Mouse (Mus musculus) midbrain, embryonic 14.5 days (tissue): ENCODE measurements at regions not wholly inside any gene's neighbourhood (a gene's known extent, or its start where the extent isn't known, plus 50 kb on each side); places are given as distances from the start of the nearest gene placed in this dataset.

Experiments
- ATAC-seq: fragments of 200-750 bp; cut with Nextera tagmentation; 2 replicates; pipeline ENCODE4 v1.8.0; 2017; ENCODE audit warnings: moderate number of reproducible peaks, moderate library complexity; ENCODE audit not compliant: low FRiP score, low TSS enrichment
- DNase-seq: peaks from one replicate; pipeline ENCODE4 v3.0.0-alpha.2; 2015
- H3K27ac ChIP-seq: fragments of 300-500 bp; sonication (generic); replicated peaks from 2 replicates; pipeline ENCODE4 v1.5.1; 2014; ENCODE audit warnings: mild to moderate bottlenecking, low read depth, low read length, moderate library complexity
- H3K27me3 ChIP-seq: fragments of 300-500 bp; sonication (generic); 2 replicates; pipeline ENCODE4 v1.6.1; 2014; ENCODE audit warnings: low read length, control low read depth, mixed read lengths; ENCODE audit not compliant: control insufficient read depth, insufficient read depth
- H3K36me3 ChIP-seq: fragments of 300-500 bp; sonication (generic); 2 replicates; pipeline ENCODE4 v1.6.1; 2014; ENCODE audit warnings: low read length, control low read depth; ENCODE audit not compliant: control insufficient read depth, insufficient read depth
- H3K4me1 ChIP-seq: fragments of 300-500 bp; sonication (generic); 2 replicates; pipeline ENCODE4 v1.6.1; 2014; ENCODE audit warnings: mild to moderate bottlenecking, antibody characterized with exemption, low read length, control low read depth; ENCODE audit not compliant: control insufficient read depth, insufficient read depth
- H3K4me2 ChIP-seq: fragments of 300-500 bp; sonication (generic); 2 replicates; pipeline ENCODE4 v1.6.1; 2014; ENCODE audit warnings: mild to moderate bottlenecking, low read length, moderate library complexity
- H3K4me3 ChIP-seq: fragments of 300-500 bp; sonication (generic); replicated peaks from 2 replicates; pipeline ENCODE4 v1.5.1; 2014; ENCODE audit warnings: low read depth, low read length
- H3K9ac ChIP-seq: fragments of 300-500 bp; sonication (generic); replicated peaks from 2 replicates; pipeline ENCODE4 v1.6.1; 2014; ENCODE audit warnings: mild to moderate bottlenecking, low read length, moderate library complexity
- H3K9me3 ChIP-seq: fragments of 300-500 bp; sonication (generic); 2 replicates; pipeline ENCODE4 v1.6.1; 2016; ENCODE audit warnings: low read length, control low read depth, mixed read lengths; ENCODE audit not compliant: control insufficient read depth
- WGBS: fragments of 180-500 bp; shearing (Covaris S2); extraction: QIAGEN DNeasy Blood & Tissue Kit; methylation state at CpG from one replicate; pipeline ENCODE4 v1.1.7; 2014; 5-methylcytosine and 5-hydroxymethylcytosine counted together

DNA sequence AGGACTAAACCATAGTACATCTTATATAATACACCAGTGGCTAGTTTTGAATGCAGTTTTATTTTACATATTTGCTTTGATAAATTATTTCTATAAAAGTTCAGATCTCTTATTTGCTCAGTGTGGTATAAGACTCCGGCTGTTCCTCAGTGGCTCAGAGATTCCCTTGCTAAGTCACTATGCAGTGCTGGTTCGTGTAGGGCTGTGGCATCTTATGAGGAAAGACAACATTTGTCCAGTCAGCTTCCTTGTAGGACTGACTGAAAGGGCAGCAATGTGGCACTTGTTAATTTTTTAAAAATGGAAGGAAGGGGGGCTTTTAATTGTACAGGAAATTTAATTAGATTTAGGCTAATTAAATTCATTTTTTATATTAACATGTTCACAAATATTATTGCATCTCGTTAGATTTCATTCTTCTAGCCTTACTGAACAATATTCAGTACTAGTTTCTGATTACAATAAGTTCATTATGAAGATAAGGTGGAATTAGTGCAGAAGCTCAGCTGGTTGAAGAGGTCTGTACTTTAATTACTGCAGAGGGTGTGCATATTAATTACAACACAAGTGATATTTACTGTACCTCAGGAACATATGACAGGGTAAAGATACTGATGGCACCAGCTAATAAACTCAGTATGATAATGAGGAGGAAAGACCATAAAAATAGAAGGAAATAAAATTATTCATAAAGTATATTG lies 200.3 kb upstream of the Vrk2 start:
- no peak overlapping the region for H3K4me3 ChIP-seq
- H3K4me2 ChIP-seq: no peak overlapping the region
- no peaks in the 10 kb centered on the region for H3K27me3 ChIP-seq
- WGBS: 78% methylated on average over 3 of the region's 3 CpGs
- no peak overlapping the region for H3K27ac ChIP-seq
- no peak overlapping the region for H3K9ac ChIP-seq
- H3K9me3 ChIP-seq: no peaks in the 10 kb centered on the region
- no peak for DNase-seq
- ATAC-seq: peak; percentile 17; the same call in 1 of the 2 replicates
- H3K36me3 ChIP-seq: no peaks in the 10 kb centered on the region
- H3K4me1 ChIP-seq: no peaks in the 10 kb centered on the region

- WGBS: 73% methylated on average over 2 of the region's 2 CpGs
- ATAC-seq (no peak), DNase-seq (no peak)
- Histone ChIP-seq H3K27ac (no peak overlapping the region), H3K9me3 (no peaks in the 10 kb centered on the region), H3K9ac (no peak overlapping the region), H3K4me1 (no peaks in the 10 kb centered on the region), H3K27me3 (no peaks in the 10 kb centered on the region), H3K4me2 (no peak overlapping the region), H3K36me3 (no peaks in the 10 kb centered on the region), H3K4me3 (no peak overlapping the region)
Observed at GRCm38 (mm10) chr11:26789281-26789680, 195.5 kb upstream of the Vrk2 start.

- no peaks in the 10 kb centered on the region for H3K9me3 ChIP-seq
- WGBS: 12% methylated on average over 1 of the region's 1 CpGs
- no peak overlapping the region for H3K4me2 ChIP-seq
- H3K36me3 ChIP-seq: no peaks in the 10 kb centered on the region
- H3K27me3 ChIP-seq: no peaks in the 10 kb centered on the region
- no peak overlapping the region for H3K9ac ChIP-seq
- peak; percentile 65 for DNase-seq
- H3K27ac ChIP-seq: no peak overlapping the region
- peak; percentile 76 for ATAC-seq
- H3K4me1 ChIP-seq: no peaks in the 10 kb centered on the region
- H3K4me3 ChIP-seq: no peak overlapping the region
Observed at GRCm38 (mm10) chr11:26785164-26785563, 191.4 kb upstream of the Vrk2 start.

GRCm38 (mm10) chr11:26773122-26773796 lies 179.5 kb upstream of the Vrk2 start:
- peak; percentile 45 for DNase-seq
- H3K4me1 ChIP-seq: peaks cover 5% of the 10 kb centered on the region
- no peak overlapping the region for H3K4me2 ChIP-seq
- no peaks in the 10 kb centered on the region for H3K27me3 ChIP-seq
- peak; percentile 78 for ATAC-seq
- peak overlapping the region; percentile 27; the same call in 1 of the 2 replicates for H3K27ac ChIP-seq
- no peak overlapping the region for H3K9ac ChIP-seq
- H3K36me3 ChIP-seq: no peaks in the 10 kb centered on the region
- 3% methylated on average over 3 of the region's 3 CpGs for WGBS
- no peak overlapping the region for H3K4me3 ChIP-seq
- no peaks in the 10 kb centered on the region for H3K9me3 ChIP-seq

GRCm38 (mm10) chr11:26755576-26755975 lies 161.8 kb upstream of the Vrk2 start:
- Histone ChIP-seq H3K27me3 (no peaks in the 10 kb centered on the region), H3K4me2 (no peak overlapping the region), H3K9me3 (no peaks in the 10 kb centered on the region), H3K27ac (no peak overlapping the region), H3K9ac (no peak overlapping the region), H3K36me3 (no peaks in the 10 kb centered on the region), H3K4me3 (no peak overlapping the region), H3K4me1 (no peaks in the 10 kb centered on the region)
- ATAC-seq (no peak), DNase-seq (no peak)
- WGBS: 93% methylated on average over 3 of the region's 3 CpGs

DNA sequence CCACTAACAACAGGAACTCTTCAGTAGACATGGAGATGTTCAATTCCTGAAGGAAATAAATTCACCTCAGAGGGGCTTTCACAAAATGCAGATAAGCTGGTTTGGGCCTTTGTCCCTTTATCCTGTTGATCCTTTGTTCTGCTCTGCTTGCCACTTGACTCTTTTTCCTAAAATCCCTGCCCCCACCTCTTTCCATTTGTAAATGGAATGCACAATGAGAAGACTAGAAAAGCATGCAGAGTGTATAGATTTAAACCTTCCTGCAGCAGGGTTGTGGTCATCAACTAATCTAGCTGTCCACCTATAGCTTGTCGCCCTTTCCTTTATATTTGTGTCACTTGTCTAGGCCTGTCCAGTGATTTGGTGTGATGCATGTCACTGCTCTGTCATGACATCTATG lies 159.8 kb upstream of the Vrk2 start:
- ATAC-seq (no peak), DNase-seq (no peak)
- no peaks in the 10 kb centered on the region for H3K36me3 ChIP-seq
- H3K9me3 ChIP-seq: no peaks in the 10 kb centered on the region
- H3K4me2 ChIP-seq: no peak overlapping the region
- H3K9ac ChIP-seq: no peak overlapping the region
- WGBS: 12% methylated on average over 1 of the region's 1 CpGs
- no peak overlapping the region for H3K27ac ChIP-seq
- no peaks in the 10 kb centered on the region for H3K27me3 ChIP-seq
- H3K4me1 ChIP-seq: no peaks in the 10 kb centered on the region
- no peak overlapping the region for H3K4me3 ChIP-seq

DNA sequence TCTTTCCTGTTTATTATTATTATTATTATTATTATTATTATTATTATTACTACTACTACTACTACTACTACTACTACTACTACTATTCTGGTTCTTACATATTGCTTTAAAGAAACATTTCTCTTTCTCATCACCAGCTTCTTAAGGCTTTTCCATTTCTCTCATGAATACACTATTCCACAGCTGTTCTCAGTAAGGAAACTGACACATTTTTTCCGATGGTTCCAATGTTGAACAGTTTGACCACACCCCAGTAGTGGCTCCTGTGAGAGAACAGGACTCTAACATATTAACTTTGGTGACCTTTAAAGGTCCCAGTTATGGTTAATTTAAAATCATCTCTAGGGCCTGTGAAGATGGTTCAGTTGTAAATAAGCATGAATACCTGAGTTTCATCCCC lies 148.4 kb upstream of the Vrk2 start:
- Histone ChIP-seq H3K9ac (no peak overlapping the region), H3K4me2 (no peak overlapping the region), H3K4me3 (no peak overlapping the region), H3K27ac (no peak overlapping the region), H3K36me3 (no peaks in the 10 kb centered on the region), H3K9me3 (no peaks in the 10 kb centered on the region), H3K4me1 (no peaks in the 10 kb centered on the region), H3K27me3 (no peaks in the 10 kb centered on the region)
- no peak for ATAC-seq
- DNase-seq: no peak
- 90% methylated on average over 1 of the region's 1 CpGs for WGBS

GRCm38 (mm10) chr11:26739732-26740131 lies 145.9 kb upstream of the Vrk2 start:
- Histone ChIP-seq H3K36me3 (no peaks in the 10 kb centered on the region), H3K9me3 (no peaks in the 10 kb centered on the region), H3K4me1 (no peaks in the 10 kb centered on the region), H3K27me3 (no peaks in the 10 kb centered on the region), H3K9ac (no peak overlapping the region), H3K27ac (no peak overlapping the region), H3K4me3 (no peak overlapping the region), H3K4me2 (no peak overlapping the region)
- 46% methylated on average over 4 of the region's 4 CpGs for WGBS
- peak; percentile 8 for DNase-seq
- peak; percentile 40; the same call in 1 of the 2 replicates for ATAC-seq

DNA sequence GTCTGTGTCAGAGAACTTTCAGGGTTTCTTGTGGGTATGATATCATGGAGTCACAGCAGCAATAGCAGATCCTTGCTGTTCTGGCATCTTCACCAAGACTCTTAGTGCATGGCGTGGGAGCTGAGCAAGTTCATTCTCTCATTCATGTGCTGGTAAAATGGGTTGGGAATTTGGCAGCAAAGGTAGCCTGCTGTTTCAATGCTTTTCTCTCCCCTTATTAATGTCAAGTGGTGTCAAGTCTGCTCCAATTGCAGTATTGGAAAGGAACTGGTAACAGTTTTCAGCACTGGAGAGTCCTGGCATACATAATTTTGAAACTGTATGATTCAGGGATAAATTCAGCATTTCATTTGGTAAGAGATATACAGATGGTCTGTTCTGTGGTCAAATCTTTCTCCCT lies 133.2 kb upstream of the Vrk2 start:
- DNase-seq: no peak
- H3K27ac ChIP-seq: no peak overlapping the region
- WGBS: 81% methylated on average over 1 of the region's 1 CpGs
- H3K4me3 ChIP-seq: no peak overlapping the region
- H3K9me3 ChIP-seq: no peaks in the 10 kb centered on the region
- ATAC-seq: no peak
- H3K9ac ChIP-seq: no peak overlapping the region
- H3K4me2 ChIP-seq: no peak overlapping the region
- H3K36me3 ChIP-seq: no peaks in the 10 kb centered on the region
- no peaks in the 10 kb centered on the region for H3K4me1 ChIP-seq
- no peaks in the 10 kb centered on the region for H3K27me3 ChIP-seq
